Mouse (Mus musculus) stomach, embryonic 14.5 days (tissue): ENCODE measurements around the gene Ank3. TPM values are rescaled to one million over a fixed set of nuclear protein-coding genes. Genes with fewer than 3 reads are reported as not detected.
A peak's percentile ranks its signal among the peaks of the same experiment; 100 is the strongest.

ENCODE experiments used
- ATAC-seq: fragments of 200-750 bp; cut with Nextera tagmentation; 2 replicates; pipeline ENCODE4 v1.8.0; 2017; ENCODE audit warnings: low read depth, moderate TSS enrichment; ENCODE audit not compliant: insufficient number of reproducible peaks, insufficient read depth, low FRiP score
- H3K27ac ChIP-seq: fragments of 300-500 bp; sonication (generic); 2 replicates; pipeline ENCODE4 v1.5.1; 2014; ENCODE audit warnings: mild to moderate bottlenecking, low read length, moderate library complexity, mixed read lengths
- H3K27me3 ChIP-seq: fragments of 300-500 bp; sonication (generic); 2 replicates; pipeline ENCODE4 v1.6.1; 2014; ENCODE audit warnings: low read length, control low read depth, mixed read lengths; ENCODE audit not compliant: control insufficient read depth, insufficient read depth
- H3K36me3 ChIP-seq: fragments of 300-500 bp; sonication (generic); 2 replicates; pipeline ENCODE4 v1.6.1; 2014; ENCODE audit warnings: mild to moderate bottlenecking, control low read depth, low read length, moderate library complexity, mixed read lengths; ENCODE audit not compliant: control insufficient read depth, insufficient read depth
- H3K4me1 ChIP-seq: fragments of 300-500 bp; sonication (generic); 2 replicates; pipeline ENCODE4 v1.6.1; 2014; ENCODE audit warnings: low read length, control low read depth, mixed read lengths; ENCODE audit not compliant: control insufficient read depth, insufficient read depth
- H3K4me2 ChIP-seq: fragments of 300-500 bp; sonication (generic); replicated peaks from 2 replicates; pipeline ENCODE4 v1.6.1; 2014; ENCODE audit warnings: low read depth, low read length, control low read depth
- H3K4me3 ChIP-seq: fragments of 300-500 bp; sonication (generic); 2 replicates; pipeline ENCODE4 v1.5.1; 2014; ENCODE audit warnings: low read depth, low read length, control low read depth
- H3K9ac ChIP-seq: fragments of 300-500 bp; sonication (generic); replicated peaks from 2 replicates; pipeline ENCODE4 v1.6.1; 2014; ENCODE audit warnings: low read depth, mild to moderate bottlenecking, control low read depth, low read length, moderate library complexity, mixed read lengths
- H3K9me3 ChIP-seq: fragments of 300-500 bp; sonication (generic); 2 replicates; pipeline ENCODE4 v1.6.1; 2016; ENCODE audit warnings: low read depth, low read length, control low read depth; ENCODE audit not compliant: control insufficient read depth
- WGBS: fragments of 180-500 bp; shearing (Covaris S2); extraction: QIAGEN DNeasy Blood & Tissue Kit; methylation state at CpG from one replicate; pipeline ENCODE4 v1.1.7; 2014; 5-methylcytosine and 5-hydroxymethylcytosine counted together
- polyA plus RNA-seq: library from polyadenylated mRNA; unstranded; fragments of >200 nt; fragmentation: Nextera tagmentation; extraction: Ambion mirVana; gene quantifications from 2 replicates; pipeline ENCODE4 v1.2.1, GENCODE M21; 2014

Gene Ank3
- polyA plus RNA-seq, 1 experiment from 2014 or later = 46.1 TPM

- ATAC-seq = no peak
- H3K4me1 ChIP-seq = peaks cover 19% of the 10 kb centered on the region; the same call in 1 of the 2 replicates
- H3K27me3 ChIP-seq = no peaks in the 10 kb centered on the region
- H3K9me3 ChIP-seq = no peaks in the 10 kb centered on the region
- H3K36me3 ChIP-seq = no peaks in the 10 kb centered on the region
- WGBS = 77% methylated on average over 7 of the region's 7 CpGs
- no peak overlapping the region for H3K9ac ChIP-seq
- no peak overlapping the region for H3K4me2 ChIP-seq
- no peak overlapping the region for H3K4me3 ChIP-seq
- no peak overlapping the region for H3K27ac ChIP-seq
Observed at GRCm38 (mm10) chr10:69576264-69576663, 177.7 kb downstream of the Ank3 start.

- 76% methylated on average over 15 of the region's 15 CpGs for WGBS
Observed at GRCm38 (mm10) chr10:69577061-69577728, 178.6 kb downstream of the Ank3 start.

DNA sequence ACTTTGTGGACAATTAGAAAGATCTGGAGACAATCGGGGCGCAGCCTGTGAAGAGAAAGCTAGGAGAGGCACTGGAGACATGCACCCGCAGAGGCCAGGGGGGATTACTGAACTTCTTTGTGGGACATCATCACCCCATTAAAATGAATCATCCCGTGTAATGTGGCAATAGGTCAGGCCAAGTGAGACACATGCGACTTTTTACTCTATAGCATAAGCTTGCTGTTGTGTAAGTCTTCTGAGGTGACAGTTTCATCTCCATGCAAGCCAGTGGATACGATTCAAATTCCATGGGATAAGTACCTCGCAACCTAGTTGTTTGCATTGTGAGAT is 179.1 kb downstream of the Ank3 start:
- no peak for ATAC-seq
- H3K9me3 ChIP-seq = no peaks in the 10 kb centered on the region
- H3K4me1 ChIP-seq = peaks cover 12% of the 10 kb centered on the region; the same call in 1 of the 2 replicates
- no peak overlapping the region for H3K9ac ChIP-seq
- H3K36me3 ChIP-seq = no peaks in the 10 kb centered on the region
- no peaks in the 10 kb centered on the region for H3K27me3 ChIP-seq
- no peak overlapping the region for H3K4me3 ChIP-seq
- no peak overlapping the region for H3K4me2 ChIP-seq
- WGBS = 79% methylated on average over 7 of the region's 7 CpGs
- H3K27ac ChIP-seq = no peak overlapping the region

More at GRCm38 (mm10) chr10:69577061-69577728, 178.6 kb downstream of the Ank3 start:
- no peaks in the 10 kb centered on the region for H3K9me3 ChIP-seq
- H3K4me1 ChIP-seq = peaks cover 17% of the 10 kb centered on the region; the same call in 1 of the 2 replicates
- H3K9ac ChIP-seq = no peak overlapping the region
- H3K4me2 ChIP-seq = no peak overlapping the region
- H3K27ac ChIP-seq = no peak overlapping the region
- no peaks in the 10 kb centered on the region for H3K27me3 ChIP-seq
- no peaks in the 10 kb centered on the region for H3K36me3 ChIP-seq
- no peak overlapping the region for H3K4me3 ChIP-seq
- ATAC-seq = no peak

DNA sequence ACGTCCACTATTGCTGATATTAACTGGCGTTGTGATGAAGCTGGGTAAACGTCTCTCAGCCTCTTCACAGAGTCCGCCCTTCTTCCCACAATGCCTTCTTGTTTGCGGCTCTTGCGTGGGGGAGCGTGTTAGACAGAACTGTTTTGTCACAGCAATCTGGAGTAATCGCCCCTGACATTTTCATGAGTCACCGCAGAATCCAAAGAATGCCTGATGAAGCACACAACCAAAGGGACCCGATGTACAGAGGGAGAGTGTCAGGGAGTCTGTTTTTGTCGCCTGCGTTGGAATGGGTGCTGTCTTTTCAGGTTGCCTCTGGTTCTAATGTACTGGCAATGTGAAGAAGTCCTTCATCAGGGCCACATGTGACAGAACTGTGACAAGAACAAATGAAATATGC is 181.0 kb downstream of the Ank3 start:
- H3K27me3 ChIP-seq = no peaks in the 10 kb centered on the region
- H3K27ac ChIP-seq = no peak overlapping the region
- H3K4me3 ChIP-seq = no peak overlapping the region
- peaks cover 15% of the 10 kb centered on the region; the same call in 1 of the 2 replicates for H3K4me1 ChIP-seq
- H3K9ac ChIP-seq = no peak overlapping the region
- no peaks in the 10 kb centered on the region for H3K36me3 ChIP-seq
- H3K9me3 ChIP-seq = no peaks in the 10 kb centered on the region
- 61% methylated on average over 12 of the region's 12 CpGs for WGBS
- ATAC-seq = no peak
- H3K4me2 ChIP-seq = no peak overlapping the region

GRCm38 (mm10) chr10:69581525-69581924 is 183.0 kb downstream of the Ank3 start:
- Histone ChIP-seq H3K27ac (no peak overlapping the region), H3K4me1 (peaks cover 13% of the 10 kb centered on the region; the same call in 1 of the 2 replicates), H3K9me3 (no peaks in the 10 kb centered on the region), H3K36me3 (no peaks in the 10 kb centered on the region), H3K4me3 (no peak overlapping the region), H3K27me3 (no peaks in the 10 kb centered on the region), H3K9ac (no peak overlapping the region), H3K4me2 (no peak overlapping the region)
- 83% methylated on average over 2 of the region's 2 CpGs for WGBS
- ATAC-seq = no peak

- peak; percentile 78 for ATAC-seq
- Histone ChIP-seq H3K4me1 (peaks cover 9% of the 10 kb centered on the region; the same call in 1 of the 2 replicates), H3K9me3 (no peaks in the 10 kb centered on the region), H3K4me2 (no peak overlapping the region), H3K27ac (peak overlapping the region; percentile 21; the same call in 1 of the 2 replicates), H3K9ac (no peak overlapping the region), H3K27me3 (no peaks in the 10 kb centered on the region), H3K36me3 (no peaks in the 10 kb centered on the region), H3K4me3 (no peak overlapping the region)
- WGBS = 17% methylated on average over 11 of the region's 11 CpGs
Observed at GRCm38 (mm10) chr10:69583874-69584481, 185.4 kb downstream of the Ank3 start.

- no peak for ATAC-seq
- WGBS = 60% methylated on average over 5 of the region's 5 CpGs
- no peak overlapping the region for H3K9ac ChIP-seq
- H3K4me1 ChIP-seq = peaks cover 9% of the 10 kb centered on the region; the same call in 1 of the 2 replicates
- H3K9me3 ChIP-seq = no peaks in the 10 kb centered on the region
- no peaks in the 10 kb centered on the region for H3K36me3 ChIP-seq
- no peak overlapping the region for H3K4me3 ChIP-seq
- H3K27ac ChIP-seq = no peak overlapping the region
- no peak overlapping the region for H3K4me2 ChIP-seq
- H3K27me3 ChIP-seq = no peaks in the 10 kb centered on the region
Observed at GRCm38 (mm10) chr10:69584566-69584965, 186.0 kb downstream of the Ank3 start.

- Histone ChIP-seq H3K9ac (no peak overlapping the region), H3K9me3 (no peaks in the 10 kb centered on the region), H3K4me2 (no peak overlapping the region), H3K27me3 (no peaks in the 10 kb centered on the region), H3K27ac (no peak overlapping the region), H3K4me3 (no peak overlapping the region), H3K36me3 (no peaks in the 10 kb centered on the region), H3K4me1 (peaks cover 9% of the 10 kb centered on the region; the same call in 1 of the 2 replicates)
- 80% methylated on average over 3 of the region's 3 CpGs for WGBS
- ATAC-seq = no peak
Observed at GRCm38 (mm10) chr10:69585271-69585670, 186.7 kb downstream of the Ank3 start.
